Mouse (Mus musculus): Measurements from ENCODE around the gene Ttc39a.

DNA sequence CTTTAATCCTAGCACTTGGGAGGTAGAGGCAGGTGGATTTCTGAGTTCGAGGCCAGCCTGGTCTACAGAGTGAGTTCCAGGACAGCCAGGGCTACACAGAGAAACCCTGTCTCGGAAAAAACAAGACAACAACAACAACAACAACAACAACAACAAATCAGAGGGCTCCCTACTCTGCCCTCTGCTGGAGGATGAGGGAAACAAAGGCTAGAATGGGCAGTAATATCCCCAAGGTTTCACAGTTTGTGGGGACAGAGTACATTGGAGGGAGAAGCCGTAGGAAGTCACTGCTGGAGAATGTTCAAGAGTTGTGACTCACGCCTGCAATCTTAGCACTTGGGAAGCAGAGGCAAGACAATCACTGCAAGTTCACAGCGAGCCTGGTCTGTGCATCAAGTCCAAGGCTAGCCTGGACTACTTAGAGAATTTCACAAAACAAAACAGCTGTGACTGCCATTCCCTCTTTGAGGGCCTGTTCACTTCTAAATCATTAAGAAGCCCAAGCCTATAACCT, 5.2 kb upstream of the Ttc39a start:
- no peak for TF ChIP-seq ZC3H11A (IDR thresholded peaks at IDR 0.05; ENCODE audit: borderline replicate concordance, low read depth, low read length)
- TF ChIP-seq HCFC1 (IDR thresholded peaks at IDR 0.05; ENCODE audit: borderline replicate concordance, insufficient read depth, low read length), result no peak
- TF ChIP-seq MAFK (IDR thresholded peaks at IDR 0.05; ENCODE audit: insufficient read depth, low read depth, low read length), result no peak

Data from ES-E14 (cell line).